Mouse (Mus musculus) CH12.LX (cell line): ENCODE measurements around the gene Rtn3.

ENCODE experiments used
- CHD2 ChIP-seq: IDR thresholded peaks from 2 replicates; pipeline ENCODE4 v1.6.1; 2011; ENCODE audit warnings: low read length, improper control_type of control experiment
- CTCF ChIP-seq, 2 experiments: IDR thresholded peaks in 1 of 2; conservative IDR thresholded peaks in 1 of 2; 2 replicates each; pipeline ENCODE4 v1.5.1; 2011 to 2012; ENCODE audit warnings: low read depth in 2 of 2, low read length in 2 of 2, improper control_type of control experiment in 1 of 2, inconsistent platforms in 1 of 2, mild to moderate bottlenecking in 1 of 2, moderate library complexity in 1 of 2
- EP300 ChIP-seq: IDR thresholded peaks from 2 replicates; pipeline ENCODE4 v1.6.1; 2011; ENCODE audit warnings: low read length, improper control_type of control experiment
- ETS1 ChIP-seq: conservative IDR thresholded peaks from 2 replicates; pipeline ENCODE4 v1.6.1; 2012; ENCODE audit warnings: low read depth, mild to moderate bottlenecking, inconsistent platforms, low read length, improper control_type of control experiment, moderate library complexity
- HCFC1 ChIP-seq: IDR thresholded peaks from 2 replicates; pipeline ENCODE4 v1.6.1; 2012; ENCODE audit warnings: low read depth, mild to moderate bottlenecking, inconsistent platforms, low read length, improper control_type of control experiment
- KAT2A ChIP-seq: IDR thresholded peaks from 2 replicates; pipeline ENCODE4 v1.6.1; 2012; ENCODE audit warnings: low read length, improper control_type of control experiment, inconsistent platforms; ENCODE audit not compliant: insufficient replicate concordance
- MAFK ChIP-seq: IDR thresholded peaks from 2 replicates; pipeline ENCODE4 v1.6.1; 2011; ENCODE audit warnings: low read length, improper control_type of control experiment; ENCODE audit not compliant: insufficient replicate concordance
- POLR2A ChIP-seq: IDR thresholded peaks from 2 replicates; pipeline ENCODE4 v1.6.1; 2011; ENCODE audit warnings: low read depth, mild to moderate bottlenecking, improper control_type of control experiment, low read length
- RAD21 ChIP-seq: IDR thresholded peaks from 2 replicates; pipeline ENCODE4 v1.6.1; 2011; ENCODE audit warnings: low read depth, mild to moderate bottlenecking, low read length, improper control_type of control experiment, moderate library complexity
- USF1 ChIP-seq: IDR thresholded peaks from 2 replicates; pipeline ENCODE4 v1.6.1; 2014; ENCODE audit warnings: low read depth, mild to moderate bottlenecking, inconsistent platforms, low read length, improper control_type of control experiment
- USF2 ChIP-seq: conservative IDR thresholded peaks from 2 replicates; pipeline ENCODE4 v1.6.1; 2011; ENCODE audit warnings: low read depth, low read length, improper control_type of control experiment
- ZNF384 ChIP-seq: IDR thresholded peaks from 2 replicates; pipeline ENCODE4 v1.6.1; 2012; ENCODE audit warnings: low read depth, low read length, improper control_type of control experiment, inconsistent platforms

DNA sequence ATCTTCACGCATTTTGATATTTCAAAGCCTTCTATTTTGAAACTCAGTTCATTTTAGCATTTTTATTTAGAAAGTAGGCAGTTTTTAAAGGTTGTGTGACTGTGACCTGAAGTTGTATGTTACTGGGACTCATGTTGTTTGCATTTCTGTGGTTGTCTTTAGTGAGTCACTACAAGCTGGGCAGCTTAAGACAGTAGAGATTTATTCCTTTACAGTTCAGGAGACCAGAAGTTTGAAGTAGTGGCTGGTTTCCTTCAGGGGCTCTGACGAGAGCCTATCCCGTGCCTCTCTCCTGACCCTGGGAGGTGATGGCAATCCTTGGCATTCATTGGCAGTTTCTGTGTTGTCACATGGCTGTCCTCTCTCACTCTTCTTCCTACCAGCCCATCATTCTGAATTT lies 41.8 kb upstream of the Rtn3 start:
- TF ChIP-seq CHD2 (no peak), MAFK (no peak), EP300 (no peak), CTCF (conservative IDR thresholded peaks at IDR 0.05 in 1 of 2, IDR thresholded peaks at IDR 0.05 in 1 of 2; ENCODE audit: low read depth in 2 of 2, low read length in 2 of 2) (no peak), POLR2A (no peak), USF2 (no peak), HCFC1 (no peak), KAT2A (no peak), ETS1 (no peak), ZNF384 (no peak), USF1 (no peak), RAD21 (no peak)
